In the genomic region with DNA sequence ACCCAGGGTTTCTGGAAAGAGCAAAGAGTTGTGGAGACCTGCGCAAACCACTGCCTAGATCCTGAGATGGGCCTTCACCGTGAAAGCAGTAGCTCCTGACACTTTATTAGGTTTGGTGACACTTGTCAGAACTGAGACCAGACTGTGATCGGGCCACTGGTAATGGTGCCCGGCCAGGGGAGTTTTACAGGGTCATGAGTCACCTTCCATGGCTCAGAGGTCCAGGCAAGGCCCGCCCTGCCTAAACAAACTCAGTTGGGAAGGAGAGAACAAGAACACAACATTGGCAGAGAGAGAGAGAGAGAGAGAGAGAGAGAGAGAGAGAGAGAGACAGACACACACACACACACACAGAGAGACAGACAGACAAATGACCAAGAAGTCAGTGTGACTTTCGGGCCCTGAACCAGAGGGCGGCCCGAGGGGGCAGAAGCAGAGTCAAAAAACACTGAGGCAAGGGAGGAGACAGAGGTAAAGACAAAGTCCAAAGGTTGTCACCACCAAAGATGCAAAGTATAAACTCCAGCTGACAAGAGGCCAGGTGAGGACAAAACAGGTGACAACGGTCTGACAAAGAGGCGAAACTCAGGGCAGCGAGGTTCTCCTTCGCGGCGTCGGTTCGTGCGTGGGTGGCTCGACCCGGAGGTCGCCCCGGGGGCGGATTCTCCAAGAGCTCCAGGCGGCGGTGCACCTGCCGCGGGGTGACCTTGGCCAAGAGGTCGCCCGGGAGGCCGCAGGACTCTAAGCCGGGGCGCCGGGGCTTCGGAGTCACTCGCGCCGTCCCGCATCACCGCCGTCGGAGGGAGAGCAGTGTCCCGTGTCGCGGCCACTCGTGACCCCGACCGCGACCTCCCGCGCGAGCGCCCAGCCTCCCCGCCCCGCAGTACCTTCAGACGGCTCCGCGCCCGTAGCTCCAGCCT, we compare ENCODE assay signal across 8 mouse cellular contexts. TPM values are rescaled to one million over a fixed set of nuclear protein-coding genes. Genes with fewer than 3 reads are reported as not detected.
DNase-seq lines count a peak whose midpoint lies in the region; ATAC-seq and TF ChIP-seq lines count a peak whose summit lies in the region.

No protein-coding gene starts in this region.

- WGBS in neural tube, embryonic 11.5 days: 8% methylated on average over 44 of the region's 57 CpGs
- 4% methylated on average over 56 of the region's 57 CpGs for WGBS in bone marrow, adult 2 months
- WGBS in heart, embryonic 15.5 days: 4% methylated on average over 57 of the region's 57 CpGs
- 6% methylated on average over 57 of the region's 57 CpGs for WGBS in limb, embryonic 10.5 days
- WGBS in neural tube, embryonic 12.5 days: 6% methylated on average over 55 of the region's 57 CpGs

- H3K4me2 ChIP-seq in neural tube, embryonic 11.5 days (ENCODE audit: low read depth): peak overlapping the region; percentile 85
- H3K4me2 ChIP-seq in heart, embryonic 15.5 days: peak overlapping the region; percentile 79
- H3K4me2 ChIP-seq in neural tube, embryonic 12.5 days (replicated peaks): peak overlapping the region; percentile 88

- H3K27me3 ChIP-seq in neural tube, embryonic 11.5 days (ENCODE audit: control insufficient read depth, insufficient read depth, low read length): no peaks in the 10 kb centered on the region
- no peaks in the 10 kb centered on the region; the same call in 1 of the 2 replicates for H3K27me3 ChIP-seq in heart, embryonic 15.5 days
- H3K27me3 ChIP-seq in limb, embryonic 10.5 days (ENCODE audit: low read depth, poor library complexity, severe bottlenecking): no peaks in the 10 kb centered on the region
- no peaks in the 10 kb centered on the region for H3K27me3 ChIP-seq in neural tube, embryonic 12.5 days (replicated peaks)

- peak overlapping the region; percentile 91 for H3K9ac ChIP-seq in neural tube, embryonic 11.5 days (ENCODE audit: low read length)
- H3K9ac ChIP-seq in heart, embryonic 15.5 days: peak overlapping the region; percentile 91
- peak overlapping the region; percentile 77 for H3K9ac ChIP-seq in neural tube, embryonic 12.5 days

- H3K36me3 ChIP-seq in neural tube, embryonic 11.5 days (ENCODE audit: control insufficient read depth, insufficient read depth, low read length): no peaks in the 10 kb centered on the region
- H3K36me3 ChIP-seq in heart, embryonic 15.5 days: peaks cover 14% of the 10 kb centered on the region; the same call in 1 of the 2 replicates
- H3K36me3 ChIP-seq in limb, embryonic 10.5 days: peaks cover 30% of the 10 kb centered on the region
- H3K36me3 ChIP-seq in neural tube, embryonic 12.5 days: peaks cover 6% of the 10 kb centered on the region

- no peak for DNase-seq in neural tube, embryonic 11.5 days (ENCODE audit: low spot score)
- no peak for DNase-seq in neural tube, embryonic 10.5 days (ENCODE audit: extremely low spot score, low spot score)
- no peak for DNase-seq in limb, embryonic 10.5 days (ENCODE audit: low spot score)
- no peak for DNase-seq in layer of hippocampus, adult 9-10 months (ENCODE audit: low spot score)
- DNase-seq in layer of hippocampus, adult 8-10 months (ENCODE audit: low spot score in 2 of 2): no peak

- H3K9me3 ChIP-seq in neural tube, embryonic 11.5 days (ENCODE audit: control insufficient read depth, low read length): no peaks in the 10 kb centered on the region
- H3K9me3 ChIP-seq in heart, embryonic 15.5 days (replicated peaks): no peaks in the 10 kb centered on the region
- no peaks in the 10 kb centered on the region for H3K9me3 ChIP-seq in limb, embryonic 10.5 days (replicated peaks)
- H3K9me3 ChIP-seq in neural tube, embryonic 12.5 days: no peaks in the 10 kb centered on the region

- peak overlapping the region; percentile 96 for H3K4me3 ChIP-seq in neural tube, embryonic 11.5 days (ENCODE audit: low read depth, low read length)
- H3K4me3 ChIP-seq in bone marrow, adult 2 months (replicated peaks; ENCODE audit: control insufficient read depth, low read depth, low read length): peak overlapping the region; percentile 85
- peak overlapping the region; percentile 99 for H3K4me3 ChIP-seq in heart, embryonic 15.5 days
- peak overlapping the region; percentile 79 for H3K4me3 ChIP-seq in limb, embryonic 10.5 days
- H3K4me3 ChIP-seq in neural tube, embryonic 12.5 days: peak overlapping the region; percentile 66

- H3K4me1 ChIP-seq in neural tube, embryonic 11.5 days (ENCODE audit: control insufficient read depth, insufficient read depth, low read length): peaks cover 8% of the 10 kb centered on the region
- H3K4me1 ChIP-seq in bone marrow, adult 2 months (ENCODE audit: control insufficient read depth, insufficient read depth, low read length): peaks cover 1% of the 10 kb centered on the region; the same call in 1 of the 2 replicates
- H3K4me1 ChIP-seq in heart, embryonic 15.5 days (replicated peaks): peaks cover 24% of the 10 kb centered on the region
- peaks cover 22% of the 10 kb centered on the region for H3K4me1 ChIP-seq in limb, embryonic 10.5 days
- peaks cover 28% of the 10 kb centered on the region for H3K4me1 ChIP-seq in neural tube, embryonic 12.5 days

- TF ChIP-seq POLR2A in bone marrow, adult 2 months (IDR thresholded peaks at IDR 0.05; ENCODE audit: borderline replicate concordance, control insufficient read depth, low read depth, low read length): no peak

- H3K27ac ChIP-seq in neural tube, embryonic 11.5 days (ENCODE audit: low read depth, low read length): peak overlapping the region; percentile 39; the same call in 1 of the 2 replicates
- peak overlapping the region; percentile 74 for H3K27ac ChIP-seq in bone marrow, adult 2 months (ENCODE audit: control insufficient read depth, insufficient read depth, low read depth, low read length, poor library complexity)
- peak overlapping the region; percentile 82 for H3K27ac ChIP-seq in heart, embryonic 15.5 days
- H3K27ac ChIP-seq in limb, embryonic 10.5 days: peak overlapping the region; percentile 90
- no peak overlapping the region for H3K27ac ChIP-seq in neural tube, embryonic 12.5 days

- peak; percentile 35; the same call in 1 of the 2 replicates for ATAC-seq in neural tube, embryonic 11.5 days (ENCODE audit: insufficient read depth, low FRiP score, low TSS enrichment)
- peak; percentile 35 for ATAC-seq in heart, embryonic 15.5 days (replicated peaks; ENCODE audit: insufficient number of reproducible peaks, insufficient read depth, low FRiP score, low read depth)
- peak; percentile 65; the same call in 1 of the 2 replicates for ATAC-seq in neural tube, embryonic 12.5 days (ENCODE audit: low FRiP score, low read depth)

- no peak for TF ChIP-seq CTCF in bone marrow, adult 2 months (IDR thresholded peaks at IDR 0.05; ENCODE audit: control insufficient read depth, insufficient read depth, low read length)

RNA-seq across cellular contexts. Expression of gene Zbtb43, which starts 0.6 kb away (rescaled TPM):
- 21.7 and 22.5 TPM in 2 replicates for polyA plus RNA-seq in neural tube, embryonic 11.5 days (2014; fragmentation: Nextera tagmentation; extraction: Ambion mirVana)
- 4.8 and 11.1 TPM in 2 replicates for polyA plus RNA-seq in bone marrow, adult 2 months (2011; ENCODE audit: insufficient read depth, insufficient read length, low replicate concordance, missing spikeins)
- 12.5 and 12.8 TPM in 2 replicates for polyA plus RNA-seq in heart, embryonic 15.5 days (2015; fragmentation: Nextera tagmentation; extraction: Ambion mirVana)
- polyA plus RNA-seq in limb, embryonic 10.5 days (2016; fragmentation: Nextera tagmentation; extraction: Ambion mirVana): 19.3 and 19.9 TPM in 2 replicates
- polyA plus RNA-seq in neural tube, embryonic 12.5 days (2016; fragmentation: Nextera tagmentation; extraction: Ambion mirVana): 23.0 and 23.5 TPM in 2 replicates
- 10 to 100 TPM; 23.7 to 30.1 (median 25.5) TPM for total RNA-seq in layer of hippocampus, adult 8-10 months (2022)

RNA-seq across cellular contexts. Expression of gene Zbtb34, which starts 36.7 kb away (rescaled TPM):
- polyA plus RNA-seq in neural tube, embryonic 11.5 days (2014; fragmentation: Nextera tagmentation; extraction: Ambion mirVana): 8.8 and 9.2 TPM in 2 replicates
- 3.1 and 5.7 TPM in 2 replicates for polyA plus RNA-seq in bone marrow, adult 2 months (2011; ENCODE audit: insufficient read depth, insufficient read length, low replicate concordance, missing spikeins)
- polyA plus RNA-seq in heart, embryonic 15.5 days (2015; fragmentation: Nextera tagmentation; extraction: Ambion mirVana): 3.3 and 4.3 TPM in 2 replicates
- 7.1 and 8.6 TPM in 2 replicates for polyA plus RNA-seq in limb, embryonic 10.5 days (2016; fragmentation: Nextera tagmentation; extraction: Ambion mirVana)
- 8.4 and 10.7 TPM in 2 replicates for polyA plus RNA-seq in neural tube, embryonic 12.5 days (2016; fragmentation: Nextera tagmentation; extraction: Ambion mirVana)
- 10 to 100 TPM; 12.1 to 15.1 (median 12.9) TPM for total RNA-seq in layer of hippocampus, adult 8-10 months (2022)
